Mouse (Mus musculus): ENCODE measurements around the gene Abhd8. TPM values are rescaled to one million over a fixed set of nuclear protein-coding genes. Genes with fewer than 3 reads are reported as not detected.

Abhd8 gene
- polyA plus RNA-seq, 1 experiment from 2014 or later, result 104 TPM

DNA sequence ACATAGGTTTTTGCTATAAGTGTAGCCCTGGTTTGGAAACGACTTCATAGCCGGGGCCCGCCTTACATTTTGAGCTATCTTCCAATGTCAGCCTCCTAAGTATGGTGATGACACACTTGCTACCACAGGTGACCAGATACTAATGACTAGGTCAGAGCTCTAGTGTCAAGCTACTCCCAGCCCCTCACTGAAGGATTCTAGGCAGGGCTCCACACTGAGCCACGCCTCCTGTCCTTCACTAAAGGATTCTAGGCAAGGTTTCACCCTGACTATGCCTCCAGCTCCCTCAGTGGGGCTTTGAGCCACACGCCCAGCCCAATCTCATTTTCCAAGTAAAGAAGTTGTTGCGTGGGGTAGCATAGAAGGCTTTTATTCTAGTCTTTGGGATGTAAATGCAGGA lies 2.7 kb downstream of the Abhd8 start:
- H3K4me1 ChIP-seq (ENCODE audit: control insufficient read depth, insufficient read depth, low read length), result peaks cover 32% of the 10 kb centered on the region
- no peaks in the 10 kb centered on the region for H3K9me3 ChIP-seq (ENCODE audit: control insufficient read depth, low read length)
- no peak overlapping the region for H3K9ac ChIP-seq (replicated peaks; ENCODE audit: low read depth, low read length)
- H3K4me3 ChIP-seq (ENCODE audit: low read depth, low read length), result no peak overlapping the region
- H3K27ac ChIP-seq (ENCODE audit: low read depth, low read length), result no peak overlapping the region
- H3K27me3 ChIP-seq (ENCODE audit: control insufficient read depth, insufficient read depth, low read length), result no peaks in the 10 kb centered on the region
- no peak for ATAC-seq (ENCODE audit: low read depth)
- WGBS, result 97% methylated on average over 6 of the region's 6 CpGs
- H3K36me3 ChIP-seq (ENCODE audit: control insufficient read depth, insufficient read depth, low read length), result peaks cover 26% of the 10 kb centered on the region; the same call in 1 of the 2 replicates
- H3K4me2 ChIP-seq (ENCODE audit: low read depth, low read length), result no peak overlapping the region

DNA sequence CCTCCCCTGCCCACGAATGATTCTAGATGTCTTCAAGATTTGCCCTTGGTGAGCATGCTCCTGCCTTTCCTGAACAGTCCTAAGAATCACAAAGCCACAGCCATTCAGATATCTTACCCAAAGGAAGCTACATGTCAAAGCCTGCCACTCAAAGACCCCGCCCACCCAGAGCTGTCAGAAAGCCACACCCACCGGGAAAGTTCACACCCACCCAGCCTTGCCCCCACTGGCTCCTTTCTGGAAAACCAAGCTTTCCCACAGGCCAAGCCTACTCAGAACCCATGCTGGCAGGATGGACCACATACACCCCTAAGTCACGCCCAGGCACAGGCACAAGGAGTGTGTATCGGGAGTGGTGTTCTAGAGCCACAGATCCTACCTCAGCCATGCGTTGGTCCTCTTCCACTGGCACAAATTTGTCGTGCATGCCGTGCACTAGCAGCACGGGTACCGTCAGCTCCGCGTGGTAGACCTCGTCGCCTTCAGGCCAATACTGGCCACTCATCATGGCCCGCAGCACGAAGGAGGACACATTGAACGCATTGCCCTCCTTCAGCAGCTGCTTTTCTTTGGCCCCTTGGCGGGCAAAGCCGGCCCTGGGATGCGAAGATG lies 5.7 kb downstream of the Abhd8 start:
- H3K9ac ChIP-seq (replicated peaks; ENCODE audit: low read depth, low read length), result no peak overlapping the region
- H3K4me2 ChIP-seq (ENCODE audit: low read depth, low read length), result no peak overlapping the region
- H3K9me3 ChIP-seq (ENCODE audit: control insufficient read depth, low read length), result no peaks in the 10 kb centered on the region
- H3K4me1 ChIP-seq (ENCODE audit: control insufficient read depth, insufficient read depth, low read length), result peaks cover 21% of the 10 kb centered on the region
- peaks cover 26% of the 10 kb centered on the region; the same call in 1 of the 2 replicates for H3K36me3 ChIP-seq (ENCODE audit: control insufficient read depth, insufficient read depth, low read length)
- WGBS, result 88% methylated on average over 20 of the region's 20 CpGs
- no peaks in the 10 kb centered on the region for H3K27me3 ChIP-seq (ENCODE audit: control insufficient read depth, insufficient read depth, low read length)
- H3K27ac ChIP-seq (ENCODE audit: low read depth, low read length), result no peak overlapping the region
- ATAC-seq (ENCODE audit: low read depth), result no peak
- no peak overlapping the region for H3K4me3 ChIP-seq (ENCODE audit: low read depth, low read length)

DNA sequence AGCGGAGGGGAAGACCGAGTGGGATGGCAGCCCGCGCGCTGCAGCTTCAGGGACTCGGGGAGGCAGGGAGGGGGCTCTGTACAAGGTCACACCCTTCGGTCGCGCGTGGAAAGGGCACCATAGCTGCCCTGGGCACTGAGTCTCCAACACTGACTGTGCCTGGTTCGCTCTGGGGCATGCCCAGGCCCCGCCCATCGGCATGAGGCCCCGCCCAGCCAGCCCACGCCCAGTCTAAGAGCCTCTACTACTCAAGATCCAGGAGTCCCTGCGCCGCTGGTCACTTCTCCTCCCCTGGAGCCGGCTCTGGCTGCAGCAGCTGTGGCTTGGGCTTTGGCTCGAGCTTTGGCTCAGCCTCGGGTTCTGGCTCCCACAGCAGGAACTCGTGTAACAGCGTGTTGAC lies 6.5 kb downstream of the Abhd8 start:
- ATAC-seq (ENCODE audit: low read depth), result no peak
- peaks cover 14% of the 10 kb centered on the region for H3K4me1 ChIP-seq (ENCODE audit: control insufficient read depth, insufficient read depth, low read length)
- H3K4me3 ChIP-seq (ENCODE audit: low read depth, low read length), result no peak overlapping the region
- no peak overlapping the region for H3K27ac ChIP-seq (ENCODE audit: low read depth, low read length)
- peaks cover 26% of the 10 kb centered on the region; the same call in 1 of the 2 replicates for H3K36me3 ChIP-seq (ENCODE audit: control insufficient read depth, insufficient read depth, low read length)
- no peaks in the 10 kb centered on the region for H3K27me3 ChIP-seq (ENCODE audit: control insufficient read depth, insufficient read depth, low read length)
- H3K9ac ChIP-seq (replicated peaks; ENCODE audit: low read depth, low read length), result no peak overlapping the region
- no peaks in the 10 kb centered on the region for H3K9me3 ChIP-seq (ENCODE audit: control insufficient read depth, low read length)
- WGBS, result 39% methylated on average over 22 of the region's 22 CpGs
- H3K4me2 ChIP-seq (ENCODE audit: low read depth, low read length), result no peak overlapping the region

DNA sequence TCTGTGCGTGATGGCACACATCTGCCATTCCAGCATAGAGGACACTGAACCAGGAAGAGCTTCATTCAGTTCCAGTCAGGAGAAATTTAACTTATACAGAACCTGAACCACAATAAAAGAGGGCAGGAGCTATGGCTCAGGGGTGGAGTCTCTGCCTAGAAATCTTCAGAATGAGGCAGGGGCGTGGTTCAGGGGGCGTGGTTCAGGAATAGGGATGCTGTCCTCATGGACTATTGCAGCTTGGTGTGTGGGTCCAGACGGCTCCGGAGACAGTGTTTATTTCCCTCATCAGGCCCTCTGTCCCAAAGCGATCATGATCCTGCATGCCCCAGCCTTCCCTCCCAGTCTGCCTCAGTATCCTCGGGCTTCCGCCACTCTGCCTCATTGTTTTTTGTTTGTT lies 8.8 kb downstream of the Abhd8 start:
- H3K4me2 ChIP-seq (ENCODE audit: low read depth, low read length), result no peak overlapping the region
- H3K4me3 ChIP-seq (ENCODE audit: low read depth, low read length), result no peak overlapping the region
- no peak overlapping the region for H3K27ac ChIP-seq (ENCODE audit: low read depth, low read length)
- peaks cover 4% of the 10 kb centered on the region; the same call in 1 of the 2 replicates for H3K4me1 ChIP-seq (ENCODE audit: control insufficient read depth, insufficient read depth, low read length)
- H3K9ac ChIP-seq (replicated peaks; ENCODE audit: low read depth, low read length), result no peak overlapping the region
- 79% methylated on average over 8 of the region's 8 CpGs for WGBS
- no peaks in the 10 kb centered on the region for H3K9me3 ChIP-seq (ENCODE audit: control insufficient read depth, low read length)
- H3K27me3 ChIP-seq (ENCODE audit: control insufficient read depth, insufficient read depth, low read length), result no peaks in the 10 kb centered on the region
- no peak for ATAC-seq (ENCODE audit: low read depth)
- peaks cover 16% of the 10 kb centered on the region; the same call in 1 of the 2 replicates for H3K36me3 ChIP-seq (ENCODE audit: control insufficient read depth, insufficient read depth, low read length)

DNA sequence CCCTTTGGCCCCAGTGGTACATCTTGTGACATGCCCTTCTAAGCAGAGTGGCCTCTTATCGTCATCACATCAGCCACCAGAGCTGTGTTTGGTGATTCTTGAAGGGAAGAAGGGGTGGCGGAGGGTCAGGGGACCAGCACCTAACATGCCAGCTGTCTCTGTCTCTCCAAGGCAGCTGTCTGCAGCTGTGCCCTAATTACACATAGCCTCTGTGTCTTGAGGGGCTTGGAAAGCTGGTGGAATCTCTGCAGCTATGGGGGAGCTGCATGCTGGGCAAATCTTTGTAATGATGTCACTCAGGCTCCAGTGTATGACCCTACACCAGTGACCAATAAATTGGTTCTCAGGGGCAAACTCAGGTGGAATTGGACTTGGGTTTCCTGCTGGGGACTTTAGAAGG lies 10.8 kb downstream of the Abhd8 start:
- Histone ChIP-seq H3K4me2 (ENCODE audit: low read depth, low read length) (no peak overlapping the region), H3K9ac (replicated peaks; ENCODE audit: low read depth, low read length) (no peak overlapping the region), H3K4me3 (ENCODE audit: low read depth, low read length) (no peak overlapping the region), H3K27me3 (ENCODE audit: control insufficient read depth, insufficient read depth, low read length) (no peaks in the 10 kb centered on the region), H3K36me3 (ENCODE audit: control insufficient read depth, insufficient read depth, low read length) (peaks cover 4% of the 10 kb centered on the region; the same call in 1 of the 2 replicates), H3K4me1 (ENCODE audit: control insufficient read depth, insufficient read depth, low read length) (no peaks in the 10 kb centered on the region), H3K9me3 (ENCODE audit: control insufficient read depth, low read length) (no peaks in the 10 kb centered on the region), H3K27ac (ENCODE audit: low read depth, low read length) (no peak overlapping the region)
- ATAC-seq (ENCODE audit: low read depth), result no peak
- 86% methylated on average over 2 of the region's 2 CpGs for WGBS

DNA sequence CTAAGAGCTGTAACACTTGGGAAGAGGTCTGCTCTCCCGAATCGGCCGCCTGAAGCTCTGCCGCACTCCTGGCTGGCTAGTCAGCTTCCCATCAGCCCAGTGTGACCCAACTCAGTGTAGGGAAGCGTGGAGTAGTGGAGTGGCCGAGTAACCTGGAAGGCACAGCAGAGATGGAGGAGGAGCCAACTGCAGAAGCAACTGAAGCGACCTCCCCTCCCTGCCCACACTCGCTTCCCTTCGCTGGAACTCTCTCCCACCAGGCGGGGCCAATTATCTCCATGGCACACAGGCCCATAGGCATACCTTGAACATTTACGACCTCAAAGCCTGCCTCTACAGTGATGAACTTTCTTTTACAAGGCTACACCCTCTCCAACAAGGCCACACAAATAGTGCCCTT lies 11.7 kb downstream of the Abhd8 start:
- no peaks in the 10 kb centered on the region for H3K4me1 ChIP-seq (ENCODE audit: control insufficient read depth, insufficient read depth, low read length)
- no peak for ATAC-seq (ENCODE audit: low read depth)
- no peak overlapping the region for H3K9ac ChIP-seq (replicated peaks; ENCODE audit: low read depth, low read length)
- H3K27me3 ChIP-seq (ENCODE audit: control insufficient read depth, insufficient read depth, low read length), result no peaks in the 10 kb centered on the region
- H3K9me3 ChIP-seq (ENCODE audit: control insufficient read depth, low read length), result no peaks in the 10 kb centered on the region
- no peaks in the 10 kb centered on the region for H3K36me3 ChIP-seq (ENCODE audit: control insufficient read depth, insufficient read depth, low read length)
- no peak overlapping the region for H3K4me3 ChIP-seq (ENCODE audit: low read depth, low read length)
- H3K4me2 ChIP-seq (ENCODE audit: low read depth, low read length), result no peak overlapping the region
- H3K27ac ChIP-seq (ENCODE audit: low read depth, low read length), result no peak overlapping the region
- 40% methylated on average over 11 of the region's 11 CpGs for WGBS

DNA sequence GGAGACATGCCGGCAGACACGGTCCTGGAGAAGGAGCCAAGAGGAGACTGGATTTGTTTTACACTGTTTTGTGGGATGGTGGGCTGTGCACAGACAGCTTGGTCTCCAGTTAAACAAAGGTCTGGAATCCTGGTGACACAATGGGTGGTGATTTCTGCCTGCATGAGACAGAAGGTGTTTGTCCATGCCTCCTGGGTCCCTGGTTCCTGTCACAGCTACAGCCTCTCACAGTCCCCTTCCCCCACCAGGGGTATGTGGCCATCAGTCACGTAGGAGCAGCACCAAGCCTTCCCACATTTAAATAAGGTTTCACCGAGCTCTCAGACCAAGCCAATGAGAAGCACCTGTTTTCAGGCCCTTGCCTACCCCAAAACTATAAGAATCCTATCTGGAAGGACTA lies 12.1 kb downstream of the Abhd8 start:
- Histone ChIP-seq H3K4me1 (ENCODE audit: control insufficient read depth, insufficient read depth, low read length) (no peaks in the 10 kb centered on the region), H3K27ac (ENCODE audit: low read depth, low read length) (no peak overlapping the region), H3K9ac (replicated peaks; ENCODE audit: low read depth, low read length) (no peak overlapping the region), H3K9me3 (ENCODE audit: control insufficient read depth, low read length) (no peaks in the 10 kb centered on the region), H3K4me2 (ENCODE audit: low read depth, low read length) (no peak overlapping the region), H3K36me3 (ENCODE audit: control insufficient read depth, insufficient read depth, low read length) (no peaks in the 10 kb centered on the region), H3K4me3 (ENCODE audit: low read depth, low read length) (no peak overlapping the region), H3K27me3 (ENCODE audit: control insufficient read depth, insufficient read depth, low read length) (no peaks in the 10 kb centered on the region)
- 69% methylated on average over 4 of the region's 4 CpGs for WGBS
- no peak for ATAC-seq (ENCODE audit: low read depth)

DNA sequence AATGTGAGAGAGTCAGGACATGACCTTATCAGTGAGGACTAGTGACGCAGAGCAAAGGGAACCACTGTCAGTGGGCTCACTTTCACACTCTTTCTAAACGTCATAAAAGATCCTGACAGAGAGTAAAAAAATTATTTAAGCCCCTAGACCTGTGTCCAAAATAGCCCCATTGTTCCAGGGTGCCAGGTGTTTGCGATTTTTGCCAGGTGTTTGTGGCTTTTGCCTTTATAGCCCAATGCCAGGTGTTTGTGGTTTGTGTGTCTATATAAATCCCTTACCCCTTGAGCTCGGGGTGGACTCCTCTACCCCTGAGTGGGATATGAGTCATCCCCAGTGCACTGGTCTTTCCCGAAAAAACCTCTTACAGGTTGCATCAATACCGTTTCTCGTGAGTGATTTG lies 18.4 kb downstream of the Abhd8 start:
- Histone ChIP-seq H3K36me3 (ENCODE audit: control insufficient read depth, insufficient read depth, low read length) (no peaks in the 10 kb centered on the region), H3K9me3 (ENCODE audit: control insufficient read depth, low read length) (no peaks in the 10 kb centered on the region), H3K9ac (replicated peaks; ENCODE audit: low read depth, low read length) (no peak overlapping the region), H3K4me2 (ENCODE audit: low read depth, low read length) (no peak overlapping the region), H3K4me3 (ENCODE audit: low read depth, low read length) (no peak overlapping the region), H3K27me3 (ENCODE audit: control insufficient read depth, insufficient read depth, low read length) (no peaks in the 10 kb centered on the region), H3K4me1 (ENCODE audit: control insufficient read depth, insufficient read depth, low read length) (no peaks in the 10 kb centered on the region), H3K27ac (ENCODE audit: low read depth, low read length) (no peak overlapping the region)
- ATAC-seq (ENCODE audit: low read depth), result no peak
- 90% methylated on average over 7 of the region's 7 CpGs for WGBS

DNA sequence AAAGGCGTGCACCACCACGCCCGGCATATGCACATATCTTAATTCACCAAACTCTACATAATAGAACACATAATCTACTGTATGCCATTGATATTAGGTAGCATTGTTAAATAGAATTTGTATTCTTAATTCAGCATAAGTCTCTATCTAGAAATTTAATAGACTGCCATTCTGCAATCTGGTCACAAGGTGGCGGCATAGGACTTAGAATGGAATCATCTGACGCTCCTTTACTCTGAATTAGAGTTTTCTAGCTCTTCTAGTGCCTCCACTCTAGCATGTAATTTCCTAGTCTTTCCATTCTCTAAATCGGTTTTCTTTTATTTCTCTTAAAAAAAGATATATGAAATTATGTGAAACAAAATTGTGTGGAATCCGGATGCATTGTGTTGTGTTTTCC lies 22.1 kb downstream of the Abhd8 start:
- no peak overlapping the region for H3K4me2 ChIP-seq (ENCODE audit: low read depth, low read length)
- H3K4me3 ChIP-seq (ENCODE audit: low read depth, low read length), result no peak overlapping the region
- no peak overlapping the region for H3K9ac ChIP-seq (replicated peaks; ENCODE audit: low read depth, low read length)
- H3K27ac ChIP-seq (ENCODE audit: low read depth, low read length), result no peak overlapping the region
- H3K9me3 ChIP-seq (ENCODE audit: control insufficient read depth, low read length), result no peaks in the 10 kb centered on the region
- H3K4me1 ChIP-seq (ENCODE audit: control insufficient read depth, insufficient read depth, low read length), result no peaks in the 10 kb centered on the region
- WGBS, result under 1% methylated on average over 7 of the region's 7 CpGs
- ATAC-seq (ENCODE audit: low read depth), result peak; percentile 56; the same call in 1 of the 2 replicates
- H3K27me3 ChIP-seq (ENCODE audit: control insufficient read depth, insufficient read depth, low read length), result no peaks in the 10 kb centered on the region
- no peaks in the 10 kb centered on the region for H3K36me3 ChIP-seq (ENCODE audit: control insufficient read depth, insufficient read depth, low read length)

All from neural tube, embryonic 14.5 days (tissue).